Mouse (Mus musculus): ENCODE measurements around the gene Cbr2. TPM values are rescaled to one million over a fixed set of nuclear protein-coding genes. Genes with fewer than 3 reads are reported as not detected.

Gene Cbr2
- total and polyA plus RNA-seq, 2 experiments from 2014 or later, result 2.4 to 12.2 TPM

- H3K27ac ChIP-seq (ENCODE audit: low read depth), result no peak overlapping the region
- H3K4me2 ChIP-seq (ENCODE audit: low read depth, low read length), result peak overlapping the region; percentile 73
- no peak for ATAC-seq (ENCODE audit: insufficient read depth, low read depth)
- H3K4me3 ChIP-seq (ENCODE audit: low read depth, low read length), result peak overlapping the region; percentile 48
- H3K4me1 ChIP-seq (ENCODE audit: control insufficient read depth, insufficient read depth), result peaks cover 16% of the 10 kb centered on the region
- no peak for TF ChIP-seq EP300 (IDR thresholded peaks at IDR 0.05; ENCODE audit: low read depth)
- TF ChIP-seq CTCF (IDR thresholded peaks at IDR 0.05; ENCODE audit: low read depth), result no peak
- 36% methylated on average over 10 of the region's 10 CpGs for WGBS
- peaks cover 19% of the 10 kb centered on the region for H3K36me3 ChIP-seq (replicated peaks; ENCODE audit: control insufficient read depth, insufficient read depth, low read length)
- DNase-seq (ENCODE audit: low spot score), result no peak
- peak overlapping the region; percentile 29; the same call in 1 of the 2 replicates for H3K9ac ChIP-seq (replicated peaks; ENCODE audit: low read depth, low read length)
- no peaks in the 10 kb centered on the region for H3K27me3 ChIP-seq (ENCODE audit: control insufficient read depth, insufficient read depth, low read length)
- no peaks in the 10 kb centered on the region for H3K9me3 ChIP-seq (replicated peaks; ENCODE audit: control insufficient read depth, low read length)
Observed at GRCm38 (mm10) chr11:120714546-120714945, 17.4 kb downstream of the Cbr2 start.

- DNase-seq (ENCODE audit: low spot score), result peak; percentile 100
- peak within 1 kb of the TSS; percentile 73 for H3K4me2 ChIP-seq (ENCODE audit: low read depth, low read length)
- peak within 1 kb of the TSS; percentile 48 for H3K4me3 ChIP-seq (ENCODE audit: low read depth, low read length)
- H3K27me3 ChIP-seq (ENCODE audit: control insufficient read depth, insufficient read depth, low read length), result no peaks in the 10 kb centered on the region
- peak within 1 kb of the TSS; percentile 48 for H3K9ac ChIP-seq (replicated peaks; ENCODE audit: low read depth, low read length)
- peak within 1 kb of the TSS; percentile 71 for H3K27ac ChIP-seq (ENCODE audit: low read depth)
- peaks cover 16% of the 10 kb centered on the region for H3K4me1 ChIP-seq (ENCODE audit: control insufficient read depth, insufficient read depth)
- ATAC-seq (ENCODE audit: insufficient read depth, low read depth), result peak; percentile 96
- H3K36me3 ChIP-seq (replicated peaks; ENCODE audit: control insufficient read depth, insufficient read depth, low read length), result peaks cover 25% of the 10 kb centered on the region
- no peaks in the 10 kb centered on the region for H3K9me3 ChIP-seq (replicated peaks; ENCODE audit: control insufficient read depth, low read length)
- 1% methylated on average over 53 of the region's 53 CpGs for WGBS
- TF ChIP-seq EP300 (IDR thresholded peaks at IDR 0.05; ENCODE audit: low read depth) (no peak), CTCF (IDR thresholded peaks at IDR 0.05; ENCODE audit: low read depth) (no peak)
Observed at GRCm38 (mm10) chr11:120713580-120714518, 18.1 kb downstream of the Cbr2 start, which contains the start of the genes Cenpx and Lrrc45. TSS of gene Cenpx (minus strand) at chr11:120713738. TSS of gene Lrrc45 (plus strand) at chr11:120713925.

- Histone ChIP-seq H3K9me3 (replicated peaks; ENCODE audit: control insufficient read depth, low read length) (no peaks in the 10 kb centered on the region), H3K4me3 (ENCODE audit: low read depth, low read length) (peak overlapping the region; percentile 48), H3K9ac (replicated peaks; ENCODE audit: low read depth, low read length) (peak overlapping the region; percentile 48), H3K4me1 (ENCODE audit: control insufficient read depth, insufficient read depth) (peaks cover 16% of the 10 kb centered on the region), H3K27ac (ENCODE audit: low read depth) (peak overlapping the region; percentile 71), H3K36me3 (replicated peaks; ENCODE audit: control insufficient read depth, insufficient read depth, low read length) (peaks cover 24% of the 10 kb centered on the region), H3K4me2 (ENCODE audit: low read depth, low read length) (peak overlapping the region; percentile 73), H3K27me3 (ENCODE audit: control insufficient read depth, insufficient read depth, low read length) (no peaks in the 10 kb centered on the region)
- DNase-seq (ENCODE audit: low spot score) (peak; percentile 44), ATAC-seq (ENCODE audit: insufficient read depth, low read depth) (peak; percentile 24)
- TF ChIP-seq CTCF (IDR thresholded peaks at IDR 0.05; ENCODE audit: low read depth) (peak; percentile 71), EP300 (IDR thresholded peaks at IDR 0.05; ENCODE audit: low read depth) (no peak)
- under 1% methylated on average over 36 of the region's 38 CpGs for WGBS
Observed at GRCm38 (mm10) chr11:120712771-120713568, 18.9 kb downstream of the Cbr2 start.

DNA sequence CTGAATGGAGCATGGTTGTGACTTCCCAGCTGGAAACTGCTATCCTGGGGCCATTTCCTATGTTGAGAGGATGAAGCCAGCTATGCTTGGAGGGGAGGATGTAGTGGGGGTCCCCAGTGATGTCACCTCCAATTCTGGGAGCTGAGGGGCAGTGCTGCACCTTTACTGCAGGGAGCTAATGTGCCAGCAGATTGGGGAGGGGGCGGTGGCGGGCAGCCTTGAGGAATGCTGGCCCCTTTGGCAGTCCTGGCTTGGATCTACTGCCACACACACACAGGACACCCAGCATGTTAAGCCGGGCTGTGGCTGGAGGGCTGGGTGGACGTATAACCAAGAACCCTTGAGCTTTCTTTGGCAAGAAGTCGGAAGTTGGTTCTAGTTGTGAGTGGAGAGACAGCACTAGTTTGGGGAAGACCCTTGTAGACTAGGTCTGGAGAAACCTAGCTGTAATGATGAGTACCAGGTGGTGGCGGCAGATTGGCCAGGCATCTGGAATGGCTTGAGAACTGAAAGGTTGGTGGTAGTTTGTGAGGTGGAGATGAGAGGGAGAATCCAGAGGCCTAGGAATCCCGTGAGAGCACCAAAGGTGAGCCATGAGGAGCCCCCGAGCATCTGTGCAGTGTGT lies 19.8 kb downstream of the Cbr2 start:
- Histone ChIP-seq H3K9ac (replicated peaks; ENCODE audit: low read depth, low read length) (no peak overlapping the region), H3K27ac (ENCODE audit: low read depth) (no peak overlapping the region), H3K4me2 (ENCODE audit: low read depth, low read length) (no peak overlapping the region), H3K27me3 (ENCODE audit: control insufficient read depth, insufficient read depth, low read length) (no peaks in the 10 kb centered on the region), H3K4me1 (ENCODE audit: control insufficient read depth, insufficient read depth) (peaks cover 16% of the 10 kb centered on the region), H3K4me3 (ENCODE audit: low read depth, low read length) (no peak overlapping the region), H3K36me3 (replicated peaks; ENCODE audit: control insufficient read depth, insufficient read depth, low read length) (peaks cover 19% of the 10 kb centered on the region), H3K9me3 (replicated peaks; ENCODE audit: control insufficient read depth, low read length) (no peaks in the 10 kb centered on the region)
- WGBS, result 54% methylated on average over 8 of the region's 8 CpGs
- TF ChIP-seq EP300 (IDR thresholded peaks at IDR 0.05; ENCODE audit: low read depth), result no peak
- TF ChIP-seq CTCF (IDR thresholded peaks at IDR 0.05; ENCODE audit: low read depth), result no peak
- ATAC-seq (ENCODE audit: insufficient read depth, low read depth) (no peak), DNase-seq (ENCODE audit: low spot score) (no peak)

- Histone ChIP-seq H3K36me3 (replicated peaks; ENCODE audit: control insufficient read depth, insufficient read depth, low read length) (peaks cover 19% of the 10 kb centered on the region), H3K4me1 (ENCODE audit: control insufficient read depth, insufficient read depth) (peaks cover 16% of the 10 kb centered on the region), H3K27ac (ENCODE audit: low read depth) (no peak overlapping the region), H3K9me3 (replicated peaks; ENCODE audit: control insufficient read depth, low read length) (no peaks in the 10 kb centered on the region), H3K4me2 (ENCODE audit: low read depth, low read length) (no peak overlapping the region), H3K27me3 (ENCODE audit: control insufficient read depth, insufficient read depth, low read length) (no peaks in the 10 kb centered on the region), H3K4me3 (ENCODE audit: low read depth, low read length) (no peak overlapping the region), H3K9ac (replicated peaks; ENCODE audit: low read depth, low read length) (no peak overlapping the region)
- no peak for TF ChIP-seq CTCF (IDR thresholded peaks at IDR 0.05; ENCODE audit: low read depth)
- ATAC-seq (ENCODE audit: insufficient read depth, low read depth) (no peak), DNase-seq (ENCODE audit: low spot score) (no peak)
- 79% methylated on average over 5 of the region's 5 CpGs for WGBS
Observed at GRCm38 (mm10) chr11:120710672-120711071, 21.2 kb downstream of the Cbr2 start.
